Mouse (Mus musculus) forebrain, embryonic 12.5 days (tissue): Measurements from ENCODE around the gene Btbd9. TPM values are rescaled to one million over a fixed set of nuclear protein-coding genes. Genes with fewer than 3 reads are reported as not detected.

Experiments used
- ATAC-seq: fragments of 200-750 bp; cut with Nextera tagmentation; 2 replicates; pipeline ENCODE4 v1.8.0; 2017; ENCODE audit warnings: moderate TSS enrichment; ENCODE audit not compliant: low FRiP score
- H3K27ac ChIP-seq: fragments of 300-500 bp; sonication (generic); 2 replicates; pipeline ENCODE4 v1.5.1; 2016; ENCODE audit warnings: mild to moderate bottlenecking
- H3K27me3 ChIP-seq: fragments of 300-500 bp; sonication (generic); 2 replicates; pipeline ENCODE4 v1.6.1; 2016; ENCODE audit warnings: mild to moderate bottlenecking
- H3K36me3 ChIP-seq: fragments of 300-500 bp; sonication (generic); replicated peaks from 2 replicates; pipeline ENCODE4 v1.6.1; 2016; ENCODE audit warnings: mild to moderate bottlenecking
- H3K4me1 ChIP-seq: fragments of 300-500 bp; sonication (generic); 2 replicates; pipeline ENCODE4 v1.6.1; 2016
- H3K4me2 ChIP-seq: fragments of 300-500 bp; sonication (generic); 2 replicates; pipeline ENCODE4 v1.6.1; 2016; ENCODE audit warnings: mild to moderate bottlenecking, moderate library complexity
- H3K4me3 ChIP-seq: fragments of 300-500 bp; sonication (generic); replicated peaks from 2 replicates; pipeline ENCODE4 v1.5.1; 2016; ENCODE audit warnings: mild to moderate bottlenecking
- H3K9ac ChIP-seq: fragments of 300-500 bp; sonication (generic); 2 replicates; pipeline ENCODE4 v1.6.1; 2016; ENCODE audit warnings: mild to moderate bottlenecking
- H3K9me3 ChIP-seq: fragments of 300-500 bp; sonication (generic); 2 replicates; pipeline ENCODE4 v1.6.1; 2016
- WGBS: fragments of 180-500 bp; shearing (Covaris S2); methylation state at CpG from one replicate; pipeline ENCODE4 v1.1.7; 2016; 5-methylcytosine and 5-hydroxymethylcytosine counted together
- polyA plus RNA-seq: library from polyadenylated mRNA; unstranded; fragments of >200 nt; fragmentation: Nextera tagmentation; extraction: Ambion mirVana; gene quantifications from 2 replicates; pipeline ENCODE4 v1.2.1, GENCODE M21; 2016

The Btbd9 gene
- polyA plus RNA-seq, 1 experiment from 2014 or later = 85.9 TPM

DNA sequence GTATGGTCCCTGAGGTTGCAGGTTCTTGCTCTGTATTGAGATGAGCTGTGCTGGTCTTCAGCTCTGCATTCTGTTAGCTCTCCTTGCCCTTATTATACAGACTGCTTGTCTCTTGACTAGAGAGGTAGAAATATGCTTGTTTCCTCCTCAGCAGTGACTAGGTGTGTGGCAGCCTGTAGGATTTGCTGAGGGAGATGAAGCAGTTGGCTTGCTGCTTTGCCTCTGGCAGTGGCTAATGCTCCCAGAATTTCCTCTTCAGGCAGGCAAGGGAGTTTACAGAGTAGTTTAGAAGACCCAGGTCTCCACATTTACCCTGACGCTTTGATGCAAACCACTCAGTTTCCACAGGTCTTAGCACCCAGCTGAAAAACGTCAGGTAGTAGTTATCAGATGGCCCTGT, 382.7 kb downstream of the Btbd9 start:
- 0 out of 2 replicates have a peak overlapping the region, but pooled peaks have one; percentile 33 for H3K27ac ChIP-seq
- H3K36me3 ChIP-seq = peaks cover 8% of the 10 kb centered on the region; the same call in 1 of the 2 replicates
- no peak overlapping the region for H3K9ac ChIP-seq
- peaks cover 87% of the 10 kb centered on the region for H3K4me1 ChIP-seq
- H3K9me3 ChIP-seq = no peaks in the 10 kb centered on the region
- 87% methylated on average over 2 of the region's 2 CpGs for WGBS
- H3K4me2 ChIP-seq = no peak overlapping the region
- H3K27me3 ChIP-seq = 0 out of 2 replicates have a peak, but pooled peaks cover 7% of the 10 kb centered on the region
- no peak for ATAC-seq
- H3K4me3 ChIP-seq = no peak overlapping the region

GRCm38 (mm10) chr17:30192416-30193005, 383.8 kb downstream of the Btbd9 start:
- peaks cover 8% of the 10 kb centered on the region; the same call in 1 of the 2 replicates for H3K36me3 ChIP-seq
- 89% methylated on average over 26 of the region's 26 CpGs for WGBS
- 0 out of 2 replicates have a peak, but pooled peaks cover 7% of the 10 kb centered on the region for H3K27me3 ChIP-seq
- H3K9ac ChIP-seq = no peak overlapping the region
- no peak for ATAC-seq
- H3K4me1 ChIP-seq = peaks cover 89% of the 10 kb centered on the region
- no peak overlapping the region for H3K27ac ChIP-seq
- H3K9me3 ChIP-seq = no peaks in the 10 kb centered on the region
- H3K4me3 ChIP-seq = no peak overlapping the region
- H3K4me2 ChIP-seq = no peak overlapping the region

DNA sequence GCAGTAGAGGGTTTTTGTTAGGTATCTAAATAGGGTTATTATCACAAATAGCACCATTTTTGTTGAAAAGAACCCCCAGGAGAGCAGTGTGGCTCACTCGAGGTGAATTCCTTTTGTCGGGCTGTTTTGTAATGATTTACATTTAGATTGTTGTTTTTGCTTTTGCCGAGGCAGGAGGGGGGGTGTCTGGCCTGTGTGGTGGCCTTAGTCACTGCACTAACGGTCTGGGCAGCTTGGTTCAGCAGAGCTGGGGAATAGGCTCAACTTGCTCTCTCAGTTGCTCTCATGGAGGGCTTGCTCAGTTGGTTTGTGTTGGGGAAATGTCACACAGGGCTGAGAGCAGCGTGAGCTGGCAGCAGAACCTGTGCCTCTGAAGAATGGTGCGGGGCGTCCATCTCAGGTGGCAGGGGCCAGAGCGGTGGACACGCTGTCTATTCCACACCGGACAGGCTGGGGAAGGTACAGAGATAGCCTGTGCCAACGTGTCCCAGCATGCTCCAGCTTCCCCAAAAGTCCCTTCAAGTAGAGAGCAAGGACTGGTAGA, 385.1 kb downstream of the Btbd9 start:
- Histone ChIP-seq H3K27me3 (0 out of 2 replicates have a peak, but pooled peaks cover 7% of the 10 kb centered on the region), H3K4me2 (no peak overlapping the region), H3K36me3 (peaks cover 8% of the 10 kb centered on the region; the same call in 1 of the 2 replicates), H3K9me3 (no peaks in the 10 kb centered on the region), H3K4me1 (peaks cover 82% of the 10 kb centered on the region), H3K4me3 (no peak overlapping the region), H3K9ac (no peak overlapping the region), H3K27ac (no peak overlapping the region)
- no peak for ATAC-seq
- WGBS = 65% methylated on average over 11 of the region's 11 CpGs

GRCm38 (mm10) chr17:30188031-30188981, 388.0 kb downstream of the Btbd9 start:
- H3K9me3 ChIP-seq = no peaks in the 10 kb centered on the region
- peaks cover 8% of the 10 kb centered on the region; the same call in 1 of the 2 replicates for H3K36me3 ChIP-seq
- WGBS = 11% methylated on average over 20 of the region's 20 CpGs
- 0 out of 2 replicates have a peak, but pooled peaks cover 7% of the 10 kb centered on the region for H3K27me3 ChIP-seq
- H3K9ac ChIP-seq = no peak overlapping the region
- H3K4me3 ChIP-seq = no peak overlapping the region
- peak overlapping the region; percentile 43 for H3K4me2 ChIP-seq
- peak; percentile 84 for ATAC-seq
- peaks cover 59% of the 10 kb centered on the region for H3K4me1 ChIP-seq
- peak overlapping the region; percentile 93 for H3K27ac ChIP-seq

DNA sequence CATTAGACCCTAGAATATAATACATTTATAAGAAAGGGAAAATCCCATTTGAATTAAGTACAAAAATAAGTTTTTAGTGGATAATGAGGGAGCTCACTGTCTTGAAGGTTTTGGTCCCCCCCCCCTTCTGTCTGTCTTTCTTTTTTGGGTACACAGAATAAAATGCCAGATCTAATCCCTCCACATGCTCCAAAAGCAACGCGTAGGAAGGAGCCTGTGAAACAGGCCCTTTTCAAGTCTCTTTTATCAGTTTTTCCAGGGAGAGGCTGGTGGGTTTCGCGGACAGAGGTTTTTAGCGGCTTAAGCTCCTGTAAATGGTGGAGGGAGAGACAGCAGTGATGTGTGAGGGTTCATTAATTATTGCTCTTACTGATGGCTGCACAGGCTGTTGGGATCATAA, 388.7 kb downstream of the Btbd9 start:
- 10% methylated on average over 5 of the region's 5 CpGs for WGBS
- Histone ChIP-seq H3K9ac (no peak overlapping the region), H3K9me3 (no peaks in the 10 kb centered on the region), H3K4me1 (peaks cover 52% of the 10 kb centered on the region), H3K4me3 (no peak overlapping the region), H3K4me2 (peak overlapping the region; percentile 43), H3K27me3 (0 out of 2 replicates have a peak, but pooled peaks cover 7% of the 10 kb centered on the region), H3K36me3 (peaks cover 2% of the 10 kb centered on the region; the same call in 1 of the 2 replicates), H3K27ac (peak overlapping the region; percentile 93)
- ATAC-seq = no peak

DNA sequence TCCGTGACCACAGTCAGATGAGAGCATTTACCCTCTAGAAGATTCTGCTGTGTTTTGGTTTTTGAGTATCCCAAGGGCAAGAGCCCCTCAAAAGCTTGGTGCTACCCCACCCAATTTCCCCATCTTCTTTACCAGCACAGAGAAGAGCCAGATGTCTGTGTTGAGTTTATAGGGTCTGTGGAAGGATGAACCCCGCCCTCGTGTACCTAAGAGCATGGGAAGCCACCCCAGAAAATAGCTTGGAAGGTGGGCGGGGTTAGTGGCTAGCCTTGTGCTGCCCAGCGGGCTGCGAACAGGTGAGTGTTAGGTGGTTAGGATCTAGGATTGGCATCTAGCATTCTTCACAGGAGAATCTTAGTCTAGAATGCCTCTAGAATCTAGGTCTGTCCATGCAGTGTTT, 389.1 kb downstream of the Btbd9 start:
- 86% methylated on average over 6 of the region's 6 CpGs for WGBS
- Histone ChIP-seq H3K9me3 (no peaks in the 10 kb centered on the region), H3K27ac (peak overlapping the region; percentile 93), H3K27me3 (0 out of 2 replicates have a peak, but pooled peaks cover 7% of the 10 kb centered on the region), H3K36me3 (no peaks in the 10 kb centered on the region), H3K4me3 (no peak overlapping the region), H3K4me2 (no peak overlapping the region), H3K9ac (no peak overlapping the region), H3K4me1 (peaks cover 47% of the 10 kb centered on the region)
- ATAC-seq = no peak

GRCm38 (mm10) chr17:30183561-30183960, 392.7 kb downstream of the Btbd9 start:
- Histone ChIP-seq H3K36me3 (no peaks in the 10 kb centered on the region), H3K27ac (no peak overlapping the region), H3K9ac (no peak overlapping the region), H3K4me3 (no peak overlapping the region), H3K27me3 (no peaks in the 10 kb centered on the region), H3K4me2 (no peak overlapping the region), H3K9me3 (no peaks in the 10 kb centered on the region), H3K4me1 (peaks cover 17% of the 10 kb centered on the region)
- ATAC-seq = no peak
- WGBS = 92% methylated on average over 6 of the region's 6 CpGs

DNA sequence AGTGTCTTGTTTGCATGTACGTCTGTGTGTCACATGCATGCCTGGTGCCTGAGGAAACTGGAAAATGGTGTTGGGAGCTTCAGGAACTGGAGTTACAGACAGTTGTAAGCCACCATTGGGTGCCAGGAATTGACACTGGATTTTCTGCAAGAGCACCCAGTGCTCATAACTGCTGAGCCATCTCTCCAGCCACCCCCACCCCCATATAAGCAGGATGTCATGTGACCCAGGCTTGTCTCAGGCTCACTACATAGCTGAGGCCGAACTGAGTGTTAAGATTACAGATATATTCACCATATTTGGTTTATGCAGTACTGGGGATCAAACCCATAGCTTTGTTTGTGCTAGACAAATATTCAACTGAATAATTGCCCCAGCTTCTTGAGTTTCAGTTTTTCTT, 394.2 kb downstream of the Btbd9 start:
- no peak for ATAC-seq
- H3K4me2 ChIP-seq = no peak overlapping the region
- no peak overlapping the region for H3K4me3 ChIP-seq
- no peaks in the 10 kb centered on the region for H3K9me3 ChIP-seq
- WGBS = 98% methylated on average over 2 of the region's 2 CpGs
- H3K27ac ChIP-seq = no peak overlapping the region
- H3K4me1 ChIP-seq = peaks cover 2% of the 10 kb centered on the region
- no peaks in the 10 kb centered on the region for H3K27me3 ChIP-seq
- peaks cover 4% of the 10 kb centered on the region for H3K36me3 ChIP-seq
- no peak overlapping the region for H3K9ac ChIP-seq

DNA sequence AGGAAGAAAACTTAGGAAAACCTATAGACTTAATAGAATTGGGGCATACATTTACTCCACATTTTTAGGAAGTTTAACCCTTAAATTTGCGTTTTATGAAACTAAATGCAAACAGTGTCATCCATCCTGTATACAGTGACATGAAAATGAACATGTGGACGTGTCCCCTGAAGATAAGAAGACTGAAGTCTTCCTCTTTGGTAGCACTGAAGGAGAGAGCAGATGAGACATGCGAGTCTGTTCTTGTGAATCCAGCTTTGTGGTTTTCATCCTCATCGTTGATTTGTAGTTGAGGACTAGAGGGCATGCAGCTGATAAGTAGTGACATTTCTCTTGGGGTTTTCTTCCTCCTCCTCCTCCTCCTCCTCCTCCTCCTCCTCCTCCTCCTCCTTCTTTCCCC, 394.7 kb downstream of the Btbd9 start:
- Histone ChIP-seq H3K4me2 (no peak overlapping the region), H3K27ac (no peak overlapping the region), H3K4me3 (no peak overlapping the region), H3K9me3 (no peaks in the 10 kb centered on the region), H3K9ac (no peak overlapping the region), H3K36me3 (peaks cover 4% of the 10 kb centered on the region), H3K27me3 (no peaks in the 10 kb centered on the region), H3K4me1 (no peaks in the 10 kb centered on the region)
- ATAC-seq = no peak
- 89% methylated on average over 4 of the region's 4 CpGs for WGBS

DNA sequence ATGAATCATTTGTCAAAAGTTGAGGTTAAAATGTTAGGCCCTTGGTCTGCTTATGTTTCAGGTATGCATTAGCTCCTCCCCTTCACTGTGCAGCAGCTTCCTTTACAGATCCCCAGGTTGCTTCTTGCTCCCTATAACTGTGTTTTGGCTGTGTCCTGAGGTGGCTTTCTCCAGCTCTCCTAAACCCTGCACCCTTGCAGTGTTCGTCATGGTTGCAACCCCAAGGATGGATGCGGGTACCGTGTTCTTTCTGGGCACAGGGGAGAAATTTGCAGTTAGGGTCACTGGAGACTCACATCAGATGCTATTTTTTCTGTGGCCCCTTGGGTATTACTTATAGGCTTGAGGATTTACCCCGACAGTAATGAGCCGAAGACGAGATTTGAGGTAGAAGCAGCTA, 396.1 kb downstream of the Btbd9 start:
- H3K27me3 ChIP-seq = no peaks in the 10 kb centered on the region
- H3K9ac ChIP-seq = no peak overlapping the region
- ATAC-seq = no peak
- H3K4me3 ChIP-seq = no peak overlapping the region
- no peaks in the 10 kb centered on the region for H3K9me3 ChIP-seq
- 83% methylated on average over 6 of the region's 6 CpGs for WGBS
- H3K4me1 ChIP-seq = no peaks in the 10 kb centered on the region
- H3K27ac ChIP-seq = no peak overlapping the region
- no peak overlapping the region for H3K4me2 ChIP-seq
- H3K36me3 ChIP-seq = peaks cover 4% of the 10 kb centered on the region

- Histone ChIP-seq H3K4me1 (no peaks in the 10 kb centered on the region), H3K27ac (no peak overlapping the region), H3K27me3 (no peaks in the 10 kb centered on the region), H3K36me3 (peaks cover 4% of the 10 kb centered on the region), H3K9ac (no peak overlapping the region), H3K9me3 (no peaks in the 10 kb centered on the region), H3K4me3 (no peak overlapping the region), H3K4me2 (no peak overlapping the region)
- ATAC-seq = no peak
- WGBS = 90% methylated on average over 1 of the region's 1 CpGs
Measured at GRCm38 (mm10) chr17:30178402-30178801, 397.9 kb downstream of the Btbd9 start.

GRCm38 (mm10) chr17:30177435-30177834, 398.9 kb downstream of the Btbd9 start:
- no peak for ATAC-seq
- Histone ChIP-seq H3K27me3 (no peaks in the 10 kb centered on the region), H3K4me3 (no peak overlapping the region), H3K27ac (no peak overlapping the region), H3K9ac (no peak overlapping the region), H3K9me3 (no peaks in the 10 kb centered on the region), H3K36me3 (peaks cover 4% of the 10 kb centered on the region), H3K4me1 (no peaks in the 10 kb centered on the region), H3K4me2 (no peak overlapping the region)
- WGBS = 87% methylated on average over 4 of the region's 4 CpGs
